Mouse (Mus musculus) left cerebral cortex, postnatal 4 days (tissue): ENCODE measurements around the gene Tas1r2. TPM values are rescaled to one million over a fixed set of nuclear protein-coding genes. Genes with fewer than 3 reads are reported as not detected.

ENCODE experiments used
- DNase-seq: peaks from one replicate; pipeline ENCODE4 v3.0.0-alpha.2; 2022
- intact Hi-C: fragments of 180-260 bp; cut with DNase I; formaldehyde crosslinking; loops from one replicate; pipeline ENCODE4 v1.15.1; 2025
- total RNA-seq, 2 experiments: library from RNA; stranded (reverse); gene quantifications; 2 replicates each; pipeline ENCODE4 v1.2.3; 2021

The Tas1r2 gene
- not detected for total RNA-seq

- intact Hi-C loops: no loop called here
- no peak for DNase-seq
Measured at GRCm38 (mm10) chr4:139653238-139653637, at the start of gene Tas1r2. Tas1r2 (plus strand) TSS chr4:139653538.

GRCm38 (mm10) chr4:139605216-139605615, 48.1 kb upstream of the Tas1r2 start:
- DNase-seq: no peak
- intact Hi-C loops: no loop called here

- intact Hi-C loops: no loop called here
- DNase-seq: no peak
Measured at GRCm38 (mm10) chr4:139606732-139607131, 46.6 kb upstream of the Tas1r2 start.

GRCm38 (mm10) chr4:139608975-139609374, 44.4 kb upstream of the Tas1r2 start:
- no peak for DNase-seq
- intact Hi-C loops: no loop called here

GRCm38 (mm10) chr4:139610954-139611353, 42.4 kb upstream of the Tas1r2 start:
- intact Hi-C loops: no loop called here
- no peak for DNase-seq

- peak; percentile 90 for DNase-seq
- intact Hi-C loops: no loop called here
Measured at GRCm38 (mm10) chr4:139611542-139611953, 41.8 kb upstream of the Tas1r2 start.

GRCm38 (mm10) chr4:139614524-139615260, 38.6 kb upstream of the Tas1r2 start:
- DNase-seq: no peak
- intact Hi-C loops: no loop called here

- intact Hi-C loops: no loop called here
Measured at GRCm38 (mm10) chr4:139616276-139617000, 36.9 kb upstream of the Tas1r2 start.

GRCm38 (mm10) chr4:139617001-139617364, 36.4 kb upstream of the Tas1r2 start:
- DNase-seq: peak; percentile 68
- intact Hi-C loops: no loop called here

More at GRCm38 (mm10) chr4:139616276-139617000, 36.9 kb upstream of the Tas1r2 start:
- no peak for DNase-seq

GRCm38 (mm10) chr4:139619765-139620164, 33.6 kb upstream of the Tas1r2 start:
- no peak for DNase-seq
- intact Hi-C loops: loop anchor here (10.0 kb wide), 1 partner anchor 135 kb away; no protein-coding TSS in a partner anchor

GRCm38 (mm10) chr4:139622373-139623282, 30.7 kb upstream of the Tas1r2 start, which contains the start of gene Aldh4a1:
Aldh4a1 (plus strand) TSS chr4:139622866.
- intact Hi-C loops: loop anchor here (10.0 kb wide), 1 partner anchor 138 kb away; no protein-coding TSS in a partner anchor
- peak; percentile 91 for DNase-seq

GRCm38 (mm10) chr4:139623434-139624115, 29.8 kb upstream of the Tas1r2 start:
- intact Hi-C loops: loop anchor here (10.0 kb wide), 1 partner anchor 139 kb away; no protein-coding TSS in a partner anchor

GRCm38 (mm10) chr4:139624116-139624489, 29.2 kb upstream of the Tas1r2 start:
- intact Hi-C loops: loop anchor here (10.0 kb wide), 1 partner anchor 139 kb away; no protein-coding TSS in a partner anchor
- no peak for DNase-seq

More at GRCm38 (mm10) chr4:139623434-139624115, 29.8 kb upstream of the Tas1r2 start:
- no peak for DNase-seq

- no peak for DNase-seq
- intact Hi-C loops: loop anchor here (10.0 kb wide), 1 partner anchor 140 kb away; no protein-coding TSS in a partner anchor
Measured at GRCm38 (mm10) chr4:139624706-139625105, 28.6 kb upstream of the Tas1r2 start.

- intact Hi-C loops: loop anchor here (10.0 kb wide), 1 partner anchor 143 kb away; no protein-coding TSS in a partner anchor
- DNase-seq: no peak
Measured at GRCm38 (mm10) chr4:139627361-139627760, 26.0 kb upstream of the Tas1r2 start.

GRCm38 (mm10) chr4:139630171-139630570, 23.2 kb upstream of the Tas1r2 start:
- intact Hi-C loops: no loop called here
- DNase-seq: no peak

GRCm38 (mm10) chr4:139631141-139631540, 22.2 kb upstream of the Tas1r2 start:
- intact Hi-C loops: no loop called here
- DNase-seq: no peak

GRCm38 (mm10) chr4:139631569-139632253, 21.6 kb upstream of the Tas1r2 start:
- no peak for DNase-seq

GRCm38 (mm10) chr4:139632254-139632580, 21.1 kb upstream of the Tas1r2 start:
- intact Hi-C loops: no loop called here
- no peak for DNase-seq

More at GRCm38 (mm10) chr4:139631569-139632253, 21.6 kb upstream of the Tas1r2 start:
- intact Hi-C loops: no loop called here
